Mouse (Mus musculus) liver, embryonic 12.5 days (tissue): ENCODE measurements at regions not wholly inside any gene's neighbourhood (a gene's known extent, or its start where the extent isn't known, plus 50 kb on each side); places are given as distances from the start of the nearest gene placed in this dataset.

Experiments
- ATAC-seq: fragments of 200-750 bp; cut with Nextera tagmentation; 2 replicates; pipeline ENCODE4 v1.8.0; 2017; ENCODE audit warnings: moderate number of reproducible peaks, mild to moderate bottlenecking, moderate library complexity
- H3K27ac ChIP-seq: fragments of 300-500 bp; sonication (generic); 2 replicates; pipeline ENCODE4 v1.5.1; 2016; ENCODE audit warnings: mild to moderate bottlenecking
- H3K27me3 ChIP-seq: fragments of 300-500 bp; sonication (generic); replicated peaks from 2 replicates; pipeline ENCODE4 v1.6.1; 2016; ENCODE audit warnings: mild to moderate bottlenecking, moderate library complexity
- H3K36me3 ChIP-seq: fragments of 300-500 bp; sonication (generic); 2 replicates; pipeline ENCODE4 v1.6.1; 2016; ENCODE audit warnings: mild to moderate bottlenecking, moderate library complexity
- H3K4me1 ChIP-seq: fragments of 300-500 bp; sonication (generic); 2 replicates; pipeline ENCODE4 v1.6.1; 2016
- H3K4me2 ChIP-seq: fragments of 300-500 bp; sonication (generic); 2 replicates; pipeline ENCODE4 v1.6.1; 2016; ENCODE audit warnings: mild to moderate bottlenecking, moderate library complexity
- H3K4me3 ChIP-seq: fragments of 300-500 bp; sonication (generic); 2 replicates; pipeline ENCODE4 v1.5.1; 2016; ENCODE audit warnings: mild to moderate bottlenecking, moderate library complexity
- H3K9ac ChIP-seq: fragments of 300-500 bp; sonication (generic); 2 replicates; pipeline ENCODE4 v1.6.1; 2016; ENCODE audit warnings: mild to moderate bottlenecking, moderate library complexity
- H3K9me3 ChIP-seq: fragments of 300-500 bp; sonication (generic); replicated peaks from 2 replicates; pipeline ENCODE4 v1.6.1; 2016; ENCODE audit warnings: mild to moderate bottlenecking, moderate library complexity
- WGBS: fragments of 180-500 bp; shearing (Covaris S2); methylation state at CpG from one replicate; pipeline ENCODE4 v1.1.7; 2016; ENCODE audit not compliant: insufficient replicate concordance; 5-methylcytosine and 5-hydroxymethylcytosine counted together

DNA sequence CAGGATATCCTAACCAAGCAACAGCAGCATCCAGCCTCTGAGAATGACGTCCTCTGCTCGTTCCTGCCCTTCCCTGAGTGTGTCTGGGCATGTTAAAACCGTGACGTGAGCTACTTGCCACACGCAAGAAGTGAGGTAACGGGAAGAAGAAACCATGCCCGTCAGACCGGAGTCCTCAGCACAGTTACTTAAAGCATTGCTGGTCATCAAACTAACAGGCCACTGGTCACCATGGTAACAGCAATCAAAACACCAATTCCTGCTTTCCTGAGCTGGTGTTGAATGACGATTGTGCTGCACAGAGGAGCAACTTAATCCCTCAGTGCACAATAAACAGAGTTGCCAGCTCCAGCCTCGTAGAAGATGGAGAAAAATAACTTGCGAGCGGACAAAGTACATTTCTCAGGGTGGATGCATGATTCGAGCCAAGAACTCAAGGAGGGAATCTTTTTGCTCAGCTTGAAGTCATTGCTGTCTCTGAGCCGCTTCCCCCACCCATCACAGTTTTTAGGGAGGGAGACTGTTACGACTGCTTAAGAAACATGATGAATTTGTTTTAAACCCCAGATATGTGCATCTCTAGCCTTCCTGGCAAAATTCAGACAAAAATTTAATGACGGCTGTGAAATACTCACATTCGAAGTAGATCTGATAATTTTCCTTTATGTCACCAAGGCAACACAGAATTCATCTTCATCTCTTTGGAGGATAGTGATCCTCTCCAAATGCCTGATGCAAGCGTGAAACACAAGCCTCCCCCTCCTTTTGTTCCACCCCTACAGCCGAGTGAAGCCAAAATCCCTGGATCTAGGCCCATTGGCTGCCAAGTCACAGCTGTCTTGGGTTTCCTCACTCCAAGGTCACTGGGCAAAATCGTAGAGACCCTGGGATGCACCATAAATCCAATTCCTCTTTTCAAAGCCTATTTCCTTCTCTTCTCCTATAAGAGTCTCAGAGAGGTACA is 95.6 kb upstream of the Gm26657 start:
- no peak overlapping the region for H3K4me3 ChIP-seq
- H3K27me3 ChIP-seq, result no peaks in the 10 kb centered on the region
- no peaks in the 10 kb centered on the region for H3K9me3 ChIP-seq
- no peak for ATAC-seq
- no peak overlapping the region for H3K9ac ChIP-seq
- no peak overlapping the region for H3K27ac ChIP-seq
- H3K36me3 ChIP-seq, result no peaks in the 10 kb centered on the region
- 55% methylated on average over 20 of the region's 20 CpGs for WGBS
- no peak overlapping the region for H3K4me2 ChIP-seq
- H3K4me1 ChIP-seq, result no peaks in the 10 kb centered on the region

DNA sequence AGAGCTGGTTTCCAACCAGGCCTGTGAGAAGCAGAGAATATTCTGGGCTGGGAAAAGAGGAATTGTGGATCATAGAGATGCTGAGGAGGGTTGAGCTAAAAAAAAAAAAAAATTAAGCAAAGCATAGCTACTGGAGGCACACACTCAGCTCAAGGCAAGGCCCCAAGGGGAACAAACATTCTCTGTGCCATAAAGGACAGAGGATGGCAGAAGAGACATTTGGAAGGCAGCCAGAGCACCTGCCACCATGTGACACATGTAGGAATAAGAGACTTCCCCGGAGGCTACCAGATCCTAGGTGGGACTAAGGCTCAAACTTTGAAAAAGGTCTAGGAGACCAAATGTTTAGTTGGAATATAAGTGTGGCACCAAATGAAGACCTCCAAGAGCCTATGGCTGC is 96.4 kb upstream of the Gm26657 start:
- WGBS, result 61% methylated on average over 1 of the region's 1 CpGs
- Histone ChIP-seq H3K4me1 (no peaks in the 10 kb centered on the region), H3K27me3 (no peaks in the 10 kb centered on the region), H3K4me3 (no peak overlapping the region), H3K9ac (no peak overlapping the region), H3K4me2 (no peak overlapping the region), H3K27ac (no peak overlapping the region), H3K9me3 (no peaks in the 10 kb centered on the region), H3K36me3 (no peaks in the 10 kb centered on the region)
- ATAC-seq, result no peak

GRCm38 (mm10) chr4:56639709-56640108 is 100.2 kb upstream of the Gm26657 start:
- Histone ChIP-seq H3K27me3 (no peaks in the 10 kb centered on the region), H3K4me2 (no peak overlapping the region), H3K4me1 (no peaks in the 10 kb centered on the region), H3K9ac (no peak overlapping the region), H3K9me3 (no peaks in the 10 kb centered on the region), H3K36me3 (no peaks in the 10 kb centered on the region), H3K4me3 (no peak overlapping the region), H3K27ac (no peak overlapping the region)
- WGBS, result 57% methylated on average over 4 of the region's 4 CpGs
- no peak for ATAC-seq

- Histone ChIP-seq H3K27ac (no peak overlapping the region), H3K9me3 (no peaks in the 10 kb centered on the region), H3K4me3 (no peak overlapping the region), H3K4me1 (no peaks in the 10 kb centered on the region), H3K36me3 (no peaks in the 10 kb centered on the region), H3K4me2 (no peak overlapping the region), H3K27me3 (no peaks in the 10 kb centered on the region), H3K9ac (no peak overlapping the region)
- WGBS, result 56% methylated on average over 14 of the region's 14 CpGs
- no peak for ATAC-seq
Observed at GRCm38 (mm10) chr4:56638704-56639478, 101.0 kb upstream of the Gm26657 start.

- H3K4me3 ChIP-seq, result no peak overlapping the region
- H3K4me1 ChIP-seq, result no peaks in the 10 kb centered on the region
- H3K4me2 ChIP-seq, result no peak overlapping the region
- no peaks in the 10 kb centered on the region for H3K9me3 ChIP-seq
- H3K9ac ChIP-seq, result no peak overlapping the region
- H3K36me3 ChIP-seq, result no peaks in the 10 kb centered on the region
- WGBS, result 64% methylated on average over 1 of the region's 1 CpGs
- H3K27ac ChIP-seq, result no peak overlapping the region
- H3K27me3 ChIP-seq, result no peaks in the 10 kb centered on the region
- no peak for ATAC-seq
Observed at GRCm38 (mm10) chr4:56636265-56636664, 103.6 kb upstream of the Gm26657 start.

GRCm38 (mm10) chr4:56633528-56633927 is 106.3 kb upstream of the Gm26657 start:
- Histone ChIP-seq H3K27me3 (no peaks in the 10 kb centered on the region), H3K9ac (no peak overlapping the region), H3K9me3 (no peaks in the 10 kb centered on the region), H3K36me3 (no peaks in the 10 kb centered on the region), H3K4me3 (no peak overlapping the region), H3K4me1 (no peaks in the 10 kb centered on the region), H3K4me2 (no peak overlapping the region), H3K27ac (no peak overlapping the region)
- WGBS, result 61% methylated on average over 4 of the region's 4 CpGs
- ATAC-seq, result no peak

GRCm38 (mm10) chr4:56630251-56630650 is 109.6 kb upstream of the Gm26657 start:
- H3K4me1 ChIP-seq, result no peaks in the 10 kb centered on the region
- no peaks in the 10 kb centered on the region for H3K27me3 ChIP-seq
- ATAC-seq, result no peak
- 65% methylated on average over 6 of the region's 6 CpGs for WGBS
- H3K9ac ChIP-seq, result no peak overlapping the region
- H3K36me3 ChIP-seq, result no peaks in the 10 kb centered on the region
- no peak overlapping the region for H3K4me2 ChIP-seq
- no peak overlapping the region for H3K27ac ChIP-seq
- no peaks in the 10 kb centered on the region for H3K9me3 ChIP-seq
- H3K4me3 ChIP-seq, result no peak overlapping the region

DNA sequence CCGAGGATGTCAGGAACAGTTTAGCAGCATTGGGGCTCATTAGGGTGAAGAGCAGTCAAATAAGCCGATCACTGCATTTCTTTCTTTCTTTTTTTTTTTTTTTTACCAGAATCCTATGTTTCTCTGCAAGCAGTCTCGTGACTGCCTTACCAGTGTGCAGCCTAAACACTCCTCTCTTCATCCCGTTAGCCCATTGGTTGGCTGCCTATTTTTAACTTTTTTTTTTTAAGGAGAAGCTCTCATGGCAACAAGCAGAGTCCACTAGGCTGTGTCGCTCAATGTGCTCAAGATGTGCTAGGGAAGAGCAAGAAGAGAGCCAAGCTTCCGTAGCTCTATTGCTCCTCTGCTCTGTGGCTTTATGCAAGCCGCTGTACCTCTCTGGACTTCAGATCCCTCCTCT is 112.7 kb upstream of the Gm26657 start:
- Histone ChIP-seq H3K36me3 (no peaks in the 10 kb centered on the region), H3K27ac (no peak overlapping the region), H3K4me1 (no peaks in the 10 kb centered on the region), H3K9me3 (no peaks in the 10 kb centered on the region), H3K4me3 (no peak overlapping the region), H3K4me2 (no peak overlapping the region), H3K27me3 (no peaks in the 10 kb centered on the region), H3K9ac (no peak overlapping the region)
- ATAC-seq, result no peak
- WGBS, result 61% methylated on average over 7 of the region's 7 CpGs

- no peaks in the 10 kb centered on the region for H3K9me3 ChIP-seq
- H3K9ac ChIP-seq, result no peak overlapping the region
- no peak overlapping the region for H3K27ac ChIP-seq
- 61% methylated on average over 4 of the region's 4 CpGs for WGBS
- H3K4me3 ChIP-seq, result no peak overlapping the region
- ATAC-seq, result no peak
- H3K4me2 ChIP-seq, result no peak overlapping the region
- no peaks in the 10 kb centered on the region for H3K27me3 ChIP-seq
- H3K36me3 ChIP-seq, result no peaks in the 10 kb centered on the region
- no peaks in the 10 kb centered on the region for H3K4me1 ChIP-seq
Observed at GRCm38 (mm10) chr4:56621782-56622181, 118.1 kb upstream of the Gm26657 start.

GRCm38 (mm10) chr4:56621356-56621755 is 118.5 kb upstream of the Gm26657 start:
- H3K9me3 ChIP-seq, result no peaks in the 10 kb centered on the region
- H3K27me3 ChIP-seq, result no peaks in the 10 kb centered on the region
- no peak overlapping the region for H3K4me2 ChIP-seq
- H3K27ac ChIP-seq, result no peak overlapping the region
- no peaks in the 10 kb centered on the region for H3K4me1 ChIP-seq
- 68% methylated on average over 1 of the region's 1 CpGs for WGBS
- H3K9ac ChIP-seq, result no peak overlapping the region
- no peaks in the 10 kb centered on the region for H3K36me3 ChIP-seq
- no peak for ATAC-seq
- no peak overlapping the region for H3K4me3 ChIP-seq

DNA sequence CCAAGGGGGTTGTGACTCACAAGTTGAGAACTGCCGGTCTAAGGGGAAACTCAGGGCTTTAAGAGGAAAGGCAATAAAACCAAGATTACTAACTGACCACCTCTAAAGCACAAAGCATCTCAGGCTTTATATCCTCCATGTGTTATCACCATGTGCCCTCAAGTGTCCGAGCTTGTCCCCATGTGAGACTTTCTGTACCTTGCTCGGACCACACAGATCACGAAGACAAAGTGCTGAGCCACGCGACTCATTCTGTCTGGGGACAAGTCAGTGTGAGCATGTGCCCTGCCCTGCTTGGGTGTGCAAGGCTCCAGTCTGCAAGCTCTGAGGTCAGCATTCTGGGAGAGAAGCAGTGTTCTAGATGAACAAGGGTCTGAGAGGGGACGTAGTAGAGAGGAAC is 119.2 kb upstream of the Gm26657 start:
- Histone ChIP-seq H3K27ac (no peak overlapping the region), H3K4me3 (no peak overlapping the region), H3K9me3 (no peaks in the 10 kb centered on the region), H3K36me3 (no peaks in the 10 kb centered on the region), H3K9ac (no peak overlapping the region), H3K4me1 (no peaks in the 10 kb centered on the region), H3K27me3 (no peaks in the 10 kb centered on the region), H3K4me2 (no peak overlapping the region)
- no peak for ATAC-seq
- WGBS, result 80% methylated on average over 7 of the region's 7 CpGs

DNA sequence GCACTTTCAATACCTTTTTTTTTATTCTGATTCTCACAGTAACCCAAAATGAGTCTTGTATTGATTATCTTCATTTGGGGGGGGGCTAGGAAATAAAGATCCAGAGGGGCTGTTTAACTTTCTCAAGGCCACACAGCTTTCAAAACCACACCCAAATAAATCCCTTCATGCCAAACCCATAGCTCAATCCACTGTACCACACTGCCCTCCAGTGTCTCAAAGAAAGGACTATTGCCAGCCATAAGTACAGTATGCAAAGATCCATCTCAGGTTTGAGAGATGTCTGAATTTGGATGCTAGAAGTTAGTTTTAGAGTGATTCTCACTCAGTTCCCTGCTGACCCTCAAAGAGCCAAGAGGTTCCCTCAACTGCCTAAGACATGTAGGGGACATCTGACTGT is 120.1 kb upstream of the Gm26657 start:
- Histone ChIP-seq H3K9me3 (no peaks in the 10 kb centered on the region), H3K9ac (no peak overlapping the region), H3K4me3 (no peak overlapping the region), H3K4me2 (no peak overlapping the region), H3K27ac (no peak overlapping the region), H3K27me3 (no peaks in the 10 kb centered on the region), H3K4me1 (no peaks in the 10 kb centered on the region), H3K36me3 (no peaks in the 10 kb centered on the region)
- no peak for ATAC-seq
